Mouse (Mus musculus): ENCODE results near the gene Sec16b. TPM values are rescaled to one million over a fixed set of nuclear protein-coding genes. Genes with fewer than 3 reads are reported as not detected.

Sec16b gene
- polyA plus RNA-seq, 1 experiment from 2014 or later = 1.0 TPM

- no peaks in the 10 kb centered on the region for H3K27me3 ChIP-seq (replicated peaks)
- H3K9me3 ChIP-seq (replicated peaks) = 0 out of 2 replicates have a peak, but pooled peaks cover 3% of the 10 kb centered on the region
- ATAC-seq (ENCODE audit: insufficient number of reproducible peaks, low FRiP score) = no peak
- H3K4me3 ChIP-seq = no peak overlapping the region
- no peak overlapping the region for H3K27ac ChIP-seq (ENCODE audit: poor library complexity, severe bottlenecking)
- H3K9ac ChIP-seq = no peak overlapping the region
- no peak overlapping the region for H3K4me2 ChIP-seq
- WGBS = 72% methylated on average over 2 of the region's 2 CpGs
- H3K36me3 ChIP-seq = peaks cover 22% of the 10 kb centered on the region
- peaks cover 7% of the 10 kb centered on the region; the same call in 1 of the 2 replicates for H3K4me1 ChIP-seq (replicated peaks)
Measured at GRCm38 (mm10) chr1:157476231-157476630, 30.3 kb upstream of the Sec16b start.

- no peak for ATAC-seq (ENCODE audit: insufficient number of reproducible peaks, low FRiP score)
- H3K27me3 ChIP-seq (replicated peaks) = no peaks in the 10 kb centered on the region
- no peak overlapping the region for H3K4me2 ChIP-seq
- peaks cover 7% of the 10 kb centered on the region; the same call in 1 of the 2 replicates for H3K4me1 ChIP-seq (replicated peaks)
- peaks cover 10% of the 10 kb centered on the region for H3K36me3 ChIP-seq
- no peak overlapping the region for H3K9ac ChIP-seq
- H3K9me3 ChIP-seq (replicated peaks) = 0 out of 2 replicates have a peak, but pooled peaks cover 3% of the 10 kb centered on the region
- no peak overlapping the region for H3K4me3 ChIP-seq
- no peak overlapping the region for H3K27ac ChIP-seq (ENCODE audit: poor library complexity, severe bottlenecking)
- WGBS = 16% methylated on average over 9 of the region's 9 CpGs
Measured at GRCm38 (mm10) chr1:157480090-157480489, 26.4 kb upstream of the Sec16b start.

DNA sequence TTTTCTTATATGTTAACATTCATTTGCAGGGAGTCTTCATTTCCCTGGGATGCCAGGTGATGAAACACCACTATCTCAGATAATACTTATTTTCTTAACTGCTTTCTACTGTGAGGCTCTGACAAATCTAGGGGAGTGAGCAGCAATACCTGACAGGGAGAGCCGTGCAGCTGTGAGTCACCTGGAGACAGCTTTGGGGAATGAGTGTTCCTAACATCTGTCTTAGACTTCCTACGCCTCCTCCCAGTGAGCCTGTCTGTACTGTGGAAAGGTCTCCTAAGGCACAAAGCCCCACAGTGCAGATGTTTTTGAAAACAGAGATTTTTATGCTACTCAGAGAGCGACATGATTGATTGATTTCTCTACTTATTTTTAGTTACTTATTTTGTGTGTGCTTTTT, 25.6 kb upstream of the Sec16b start:
- Histone ChIP-seq H3K27ac (ENCODE audit: poor library complexity, severe bottlenecking) (no peak overlapping the region), H3K36me3 (peaks cover 10% of the 10 kb centered on the region), H3K9me3 (replicated peaks) (0 out of 2 replicates have a peak, but pooled peaks cover 3% of the 10 kb centered on the region), H3K4me2 (no peak overlapping the region), H3K9ac (no peak overlapping the region), H3K4me1 (replicated peaks) (peaks cover 7% of the 10 kb centered on the region; the same call in 1 of the 2 replicates), H3K27me3 (replicated peaks) (no peaks in the 10 kb centered on the region), H3K4me3 (no peak overlapping the region)
- ATAC-seq (ENCODE audit: insufficient number of reproducible peaks, low FRiP score) = no peak
- WGBS = 67% methylated on average over 3 of the region's 3 CpGs

DNA sequence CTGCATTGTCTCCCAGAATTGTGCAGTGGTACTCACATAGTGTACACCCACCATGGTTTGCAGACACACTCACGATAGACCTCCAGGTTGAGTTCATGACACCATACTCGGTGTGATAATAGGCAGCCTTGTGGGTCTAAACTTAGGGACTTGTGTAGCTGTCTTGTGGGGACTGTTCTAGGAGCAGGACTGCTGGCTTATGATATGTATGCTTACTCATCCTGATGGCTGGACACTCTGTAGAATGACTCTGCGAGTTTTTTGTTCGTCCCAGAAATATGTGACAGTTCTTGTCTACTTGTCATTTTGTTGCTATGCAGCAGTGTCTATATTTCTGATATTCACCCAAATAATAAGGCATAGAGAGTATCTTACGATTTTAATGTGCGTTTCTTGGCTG, 24.9 kb upstream of the Sec16b start:
- ATAC-seq (ENCODE audit: insufficient number of reproducible peaks, low FRiP score) = peak; percentile 76; the same call in 1 of the 2 replicates
- Histone ChIP-seq H3K27ac (ENCODE audit: poor library complexity, severe bottlenecking) (no peak overlapping the region), H3K4me3 (no peak overlapping the region), H3K9ac (no peak overlapping the region), H3K4me1 (replicated peaks) (peaks cover 7% of the 10 kb centered on the region; the same call in 1 of the 2 replicates), H3K36me3 (peaks cover 10% of the 10 kb centered on the region), H3K27me3 (replicated peaks) (no peaks in the 10 kb centered on the region), H3K4me2 (no peak overlapping the region), H3K9me3 (replicated peaks) (0 out of 2 replicates have a peak, but pooled peaks cover 3% of the 10 kb centered on the region)
- 78% methylated on average over 6 of the region's 6 CpGs for WGBS

DNA sequence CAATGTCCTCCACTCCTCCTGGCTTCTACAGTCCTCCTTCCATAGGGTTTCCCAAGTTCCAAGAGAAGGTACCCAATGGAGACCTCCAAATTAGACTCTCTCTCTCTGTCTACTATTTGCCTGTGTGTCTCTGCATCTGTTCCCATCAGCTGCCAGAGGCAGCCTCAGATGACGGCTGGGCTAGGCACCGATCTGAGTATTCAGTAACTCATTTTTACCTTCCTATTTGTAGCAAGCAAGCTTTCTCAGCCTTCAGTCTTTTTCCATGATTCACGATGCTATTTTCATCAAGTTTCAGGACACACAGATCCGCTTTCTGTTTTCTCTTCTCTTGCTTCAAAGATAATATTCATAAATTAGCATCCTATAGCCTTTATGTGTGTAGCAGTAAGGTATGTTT, 22.4 kb upstream of the Sec16b start:
- Histone ChIP-seq H3K9ac (no peak overlapping the region), H3K4me1 (replicated peaks) (peaks cover 7% of the 10 kb centered on the region; the same call in 1 of the 2 replicates), H3K9me3 (replicated peaks) (no peaks in the 10 kb centered on the region), H3K27me3 (replicated peaks) (no peaks in the 10 kb centered on the region), H3K4me3 (no peak overlapping the region), H3K4me2 (no peak overlapping the region), H3K36me3 (0 out of 2 replicates have a peak, but pooled peaks cover 5% of the 10 kb centered on the region), H3K27ac (ENCODE audit: poor library complexity, severe bottlenecking) (no peak overlapping the region)
- no peak for ATAC-seq (ENCODE audit: insufficient number of reproducible peaks, low FRiP score)
- 91% methylated on average over 4 of the region's 4 CpGs for WGBS

- Histone ChIP-seq H3K9ac (no peak overlapping the region), H3K27ac (ENCODE audit: poor library complexity, severe bottlenecking) (no peak overlapping the region), H3K27me3 (replicated peaks) (no peaks in the 10 kb centered on the region), H3K4me1 (replicated peaks) (peaks cover 6% of the 10 kb centered on the region), H3K4me3 (no peak overlapping the region), H3K4me2 (no peak overlapping the region), H3K36me3 (no peaks in the 10 kb centered on the region), H3K9me3 (replicated peaks) (0 out of 2 replicates have a peak, but pooled peaks cover 6% of the 10 kb centered on the region)
- no peak for ATAC-seq (ENCODE audit: insufficient number of reproducible peaks, low FRiP score)
- 81% methylated on average over 1 of the region's 1 CpGs for WGBS
Measured at GRCm38 (mm10) chr1:157500657-157501056, 5.9 kb upstream of the Sec16b start.

DNA sequence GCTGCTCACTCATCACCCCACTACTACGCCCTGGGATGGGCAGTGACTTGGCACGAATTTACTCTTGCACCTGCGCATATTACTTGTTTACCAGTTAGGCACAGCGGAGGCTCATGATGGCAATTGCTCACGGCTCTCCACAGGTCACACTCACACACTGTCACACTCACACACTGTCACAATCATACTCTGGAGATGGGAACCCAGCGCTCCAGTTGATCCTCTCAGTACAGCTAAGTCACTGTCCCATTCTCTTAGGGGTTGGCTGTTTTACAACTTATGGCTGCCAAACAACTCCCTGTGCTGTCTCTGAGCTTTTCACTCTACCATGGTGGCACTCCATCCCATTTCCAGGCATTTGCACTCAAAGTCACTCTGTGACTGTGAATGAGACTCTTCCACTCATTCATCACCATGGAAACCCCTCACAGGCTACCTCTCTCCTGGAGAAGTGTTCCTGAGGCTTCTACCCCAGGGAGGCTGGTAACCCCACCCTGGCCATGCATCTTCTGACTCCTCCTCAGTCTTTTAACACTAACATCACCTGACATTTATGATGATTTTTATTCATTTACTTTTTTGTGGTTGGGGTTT, 5.1 kb upstream of the Sec16b start:
- H3K27ac ChIP-seq (ENCODE audit: poor library complexity, severe bottlenecking) = no peak overlapping the region
- no peaks in the 10 kb centered on the region for H3K36me3 ChIP-seq
- no peak overlapping the region for H3K9ac ChIP-seq
- no peaks in the 10 kb centered on the region for H3K4me1 ChIP-seq (replicated peaks)
- ATAC-seq (ENCODE audit: insufficient number of reproducible peaks, low FRiP score) = no peak
- 89% methylated on average over 6 of the region's 6 CpGs for WGBS
- H3K4me3 ChIP-seq = no peak overlapping the region
- H3K27me3 ChIP-seq (replicated peaks) = no peaks in the 10 kb centered on the region
- 0 out of 2 replicates have a peak, but pooled peaks cover 6% of the 10 kb centered on the region for H3K9me3 ChIP-seq (replicated peaks)
- no peak overlapping the region for H3K4me2 ChIP-seq

DNA sequence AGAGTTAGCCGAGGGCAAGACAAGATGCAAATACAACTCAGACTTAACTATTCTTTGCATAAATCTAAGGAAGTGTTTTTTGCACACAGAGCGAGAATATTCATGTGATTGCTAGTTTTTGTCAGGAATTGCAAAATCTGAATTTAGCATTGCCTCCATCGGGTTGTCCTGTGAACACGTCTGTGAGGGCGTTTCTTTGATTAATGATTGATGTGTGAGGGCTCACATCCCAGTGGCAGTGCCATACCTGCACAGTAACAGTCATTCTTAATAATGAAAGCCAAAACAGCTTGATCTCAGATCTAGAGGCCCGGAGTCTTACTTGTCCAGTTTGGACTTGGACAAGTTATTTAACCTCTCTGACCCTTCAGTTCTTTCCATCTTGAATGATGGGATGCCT, 3.5 kb upstream of the Sec16b start:
- Histone ChIP-seq H3K4me3 (no peak overlapping the region), H3K27ac (ENCODE audit: poor library complexity, severe bottlenecking) (no peak overlapping the region), H3K36me3 (no peaks in the 10 kb centered on the region), H3K9me3 (replicated peaks) (0 out of 2 replicates have a peak, but pooled peaks cover 6% of the 10 kb centered on the region), H3K27me3 (replicated peaks) (no peaks in the 10 kb centered on the region), H3K4me2 (no peak overlapping the region), H3K9ac (no peak overlapping the region), H3K4me1 (replicated peaks) (0 out of 2 replicates have a peak, but pooled peaks cover 4% of the 10 kb centered on the region)
- WGBS = 78% methylated on average over 6 of the region's 6 CpGs
- no peak for ATAC-seq (ENCODE audit: insufficient number of reproducible peaks, low FRiP score)

DNA sequence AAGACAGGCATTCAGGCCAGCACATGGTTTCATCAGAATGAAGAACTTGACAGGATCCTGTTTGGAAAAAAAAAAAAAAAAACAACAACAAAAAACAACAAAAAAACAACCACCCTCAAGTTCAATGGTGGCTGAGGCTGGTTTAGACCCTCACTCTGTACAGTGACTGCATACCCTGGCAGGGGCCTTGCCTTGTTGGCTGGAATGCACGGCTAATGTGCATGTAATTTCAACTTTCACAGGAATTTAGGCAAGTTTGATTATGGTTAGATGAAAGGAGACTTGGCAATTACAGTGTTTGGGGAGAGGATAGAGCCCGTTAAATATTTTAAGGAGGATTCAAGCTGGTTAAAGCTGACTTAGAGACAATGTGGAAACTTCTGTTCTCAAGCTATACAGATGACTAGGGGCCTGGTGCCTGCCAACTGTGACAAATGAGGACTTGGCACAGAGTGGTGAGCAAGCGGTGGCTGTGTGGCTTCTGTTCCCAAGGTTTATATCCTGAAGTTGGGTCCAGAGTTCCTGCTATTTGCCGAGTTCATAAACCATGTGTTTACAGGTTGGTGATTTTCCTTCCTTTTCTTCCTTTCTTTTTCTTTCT, 567 bp downstream of the Sec16b start:
- WGBS = 62% methylated on average over 4 of the region's 4 CpGs
- Histone ChIP-seq H3K9ac (no peak overlapping the region), H3K27ac (ENCODE audit: poor library complexity, severe bottlenecking) (no peak overlapping the region), H3K9me3 (replicated peaks) (no peaks in the 10 kb centered on the region), H3K4me3 (no peak overlapping the region), H3K36me3 (no peaks in the 10 kb centered on the region), H3K4me1 (replicated peaks) (peaks cover 16% of the 10 kb centered on the region), H3K4me2 (no peak overlapping the region), H3K27me3 (replicated peaks) (no peaks in the 10 kb centered on the region)
- no peak for ATAC-seq (ENCODE audit: insufficient number of reproducible peaks, low FRiP score)

GRCm38 (mm10) chr1:157507814-157508213, 1.3 kb downstream of the Sec16b start:
- ATAC-seq (ENCODE audit: insufficient number of reproducible peaks, low FRiP score) = no peak
- peaks cover 18% of the 10 kb centered on the region for H3K4me1 ChIP-seq (replicated peaks)
- no peaks in the 10 kb centered on the region for H3K36me3 ChIP-seq
- H3K4me2 ChIP-seq = no peak overlapping the region
- no peaks in the 10 kb centered on the region for H3K9me3 ChIP-seq (replicated peaks)
- WGBS = 38% methylated on average over 5 of the region's 5 CpGs
- H3K4me3 ChIP-seq = no peak overlapping the region
- H3K9ac ChIP-seq = no peak overlapping the region
- H3K27ac ChIP-seq (ENCODE audit: poor library complexity, severe bottlenecking) = no peak overlapping the region
- no peaks in the 10 kb centered on the region for H3K27me3 ChIP-seq (replicated peaks)

GRCm38 (mm10) chr1:157512690-157513448, 6.3 kb downstream of the Sec16b start:
- 64% methylated on average over 11 of the region's 11 CpGs for WGBS
- ATAC-seq (ENCODE audit: insufficient number of reproducible peaks, low FRiP score) = no peak
- Histone ChIP-seq H3K4me1 (replicated peaks) (peaks cover 18% of the 10 kb centered on the region), H3K4me3 (no peak overlapping the region), H3K9me3 (replicated peaks) (no peaks in the 10 kb centered on the region), H3K36me3 (no peaks in the 10 kb centered on the region), H3K9ac (no peak overlapping the region), H3K4me2 (no peak overlapping the region), H3K27ac (ENCODE audit: poor library complexity, severe bottlenecking) (no peak overlapping the region), H3K27me3 (replicated peaks) (no peaks in the 10 kb centered on the region)
